Mouse (Mus musculus) midbrain, embryonic 15.5 days (tissue): ENCODE data around the gene Suds3. TPM values are rescaled to one million over a fixed set of nuclear protein-coding genes. Genes with fewer than 3 reads are reported as not detected.

Experiments used
- ATAC-seq: fragments of 200-750 bp; cut with Nextera tagmentation; replicated peaks from 2 replicates; pipeline ENCODE4 v1.8.0; 2017; ENCODE audit warnings: moderate TSS enrichment
- H3K27ac ChIP-seq: fragments of 300-500 bp; sonication (generic); 2 replicates; pipeline ENCODE4 v1.5.1; 2015; ENCODE audit warnings: mild to moderate bottlenecking, inconsistent platforms
- H3K27me3 ChIP-seq: fragments of 300-500 bp; sonication (generic); replicated peaks from 2 replicates; pipeline ENCODE4 v1.6.1; 2015; ENCODE audit warnings: inconsistent platforms
- H3K36me3 ChIP-seq: fragments of 300-500 bp; sonication (generic); replicated peaks from 2 replicates; pipeline ENCODE4 v1.6.1; 2015; ENCODE audit warnings: inconsistent platforms
- H3K4me1 ChIP-seq: fragments of 300-500 bp; sonication (generic); 2 replicates; pipeline ENCODE4 v1.6.1; 2015; ENCODE audit warnings: inconsistent platforms
- H3K4me2 ChIP-seq: fragments of 300-500 bp; sonication (generic); 2 replicates; pipeline ENCODE4 v1.6.1; 2015; ENCODE audit warnings: inconsistent platforms, mild to moderate bottlenecking, moderate library complexity
- H3K4me3 ChIP-seq: fragments of 300-500 bp; sonication (generic); 2 replicates; pipeline ENCODE4 v1.5.1; 2015; ENCODE audit warnings: mild to moderate bottlenecking, inconsistent platforms
- H3K9ac ChIP-seq: fragments of 300-500 bp; sonication (generic); 2 replicates; pipeline ENCODE4 v1.6.1; 2015; ENCODE audit warnings: mild to moderate bottlenecking, inconsistent platforms
- H3K9me3 ChIP-seq: fragments of 300-500 bp; sonication (generic); 2 replicates; pipeline ENCODE4 v1.6.1; 2016; ENCODE audit warnings: inconsistent platforms
- WGBS: fragments of 180-500 bp; shearing (Covaris S2); methylation state at CpG from one replicate; pipeline ENCODE4 v1.1.7; 2015; ENCODE audit warnings: mixed read lengths; 5-methylcytosine and 5-hydroxymethylcytosine counted together
- polyA plus RNA-seq: library from polyadenylated mRNA; unstranded; fragments of >200 nt; fragmentation: Nextera tagmentation; extraction: Ambion mirVana; gene quantifications from 2 replicates; pipeline ENCODE4 v1.2.1, GENCODE M21; 2015

Gene Suds3
- polyA plus RNA-seq, 1 experiment from 2014 or later, result 87.3 TPM

GRCm38 (mm10) chr5:117147187-117148095 is 31.5 kb upstream of the Suds3 start:
- Histone ChIP-seq H3K4me3 (no peak overlapping the region), H3K4me2 (no peak overlapping the region), H3K9ac (no peak overlapping the region), H3K36me3 (no peaks in the 10 kb centered on the region), H3K4me1 (no peaks in the 10 kb centered on the region), H3K27ac (no peak overlapping the region), H3K9me3 (no peaks in the 10 kb centered on the region), H3K27me3 (no peaks in the 10 kb centered on the region)
- 94% methylated on average over 16 of the region's 16 CpGs for WGBS
- no peak for ATAC-seq

- Histone ChIP-seq H3K27me3 (no peaks in the 10 kb centered on the region), H3K4me2 (no peak overlapping the region), H3K9me3 (no peaks in the 10 kb centered on the region), H3K36me3 (no peaks in the 10 kb centered on the region), H3K4me3 (no peak overlapping the region), H3K4me1 (no peaks in the 10 kb centered on the region), H3K27ac (no peak overlapping the region), H3K9ac (no peak overlapping the region)
- no peak for ATAC-seq
Measured at GRCm38 (mm10) chr5:117146165-117146564, 30.3 kb upstream of the Suds3 start.

- Histone ChIP-seq H3K27me3 (no peaks in the 10 kb centered on the region), H3K36me3 (no peaks in the 10 kb centered on the region), H3K4me2 (no peak overlapping the region), H3K27ac (no peak overlapping the region), H3K9ac (no peak overlapping the region), H3K4me1 (no peaks in the 10 kb centered on the region), H3K9me3 (no peaks in the 10 kb centered on the region), H3K4me3 (no peak overlapping the region)
- ATAC-seq, result no peak
- 63% methylated on average over 9 of the region's 9 CpGs for WGBS
Measured at GRCm38 (mm10) chr5:117143721-117144135, 27.8 kb upstream of the Suds3 start.

- Histone ChIP-seq H3K27me3 (no peaks in the 10 kb centered on the region), H3K4me1 (peaks cover 7% of the 10 kb centered on the region; the same call in 1 of the 2 replicates), H3K27ac (no peak overlapping the region), H3K4me3 (no peak overlapping the region), H3K36me3 (no peaks in the 10 kb centered on the region), H3K9me3 (no peaks in the 10 kb centered on the region), H3K9ac (no peak overlapping the region), H3K4me2 (no peak overlapping the region)
- no peak for ATAC-seq
- WGBS, result 72% methylated on average over 7 of the region's 7 CpGs
Measured at GRCm38 (mm10) chr5:117140374-117140773, 24.5 kb upstream of the Suds3 start.

GRCm38 (mm10) chr5:117139822-117140221 is 23.9 kb upstream of the Suds3 start:
- H3K36me3 ChIP-seq, result no peaks in the 10 kb centered on the region
- H3K27ac ChIP-seq, result no peak overlapping the region
- no peak overlapping the region for H3K4me2 ChIP-seq
- H3K9me3 ChIP-seq, result no peaks in the 10 kb centered on the region
- ATAC-seq, result no peak
- WGBS, result 74% methylated on average over 8 of the region's 8 CpGs
- no peak overlapping the region for H3K4me3 ChIP-seq
- no peak overlapping the region for H3K9ac ChIP-seq
- peaks cover 11% of the 10 kb centered on the region; the same call in 1 of the 2 replicates for H3K4me1 ChIP-seq
- H3K27me3 ChIP-seq, result no peaks in the 10 kb centered on the region

GRCm38 (mm10) chr5:117138295-117138988 is 22.5 kb upstream of the Suds3 start:
- no peak for ATAC-seq
- WGBS, result 82% methylated on average over 11 of the region's 11 CpGs

GRCm38 (mm10) chr5:117137594-117137993 is 21.7 kb upstream of the Suds3 start:
- Histone ChIP-seq H3K27ac (no peak overlapping the region), H3K9me3 (no peaks in the 10 kb centered on the region), H3K4me2 (no peak overlapping the region), H3K36me3 (no peaks in the 10 kb centered on the region), H3K4me3 (no peak overlapping the region), H3K4me1 (peaks cover 11% of the 10 kb centered on the region; the same call in 1 of the 2 replicates), H3K9ac (no peak overlapping the region), H3K27me3 (no peaks in the 10 kb centered on the region)
- 82% methylated on average over 8 of the region's 8 CpGs for WGBS
- ATAC-seq, result no peak

More at GRCm38 (mm10) chr5:117138295-117138988, 22.5 kb upstream of the Suds3 start:
- Histone ChIP-seq H3K36me3 (no peaks in the 10 kb centered on the region), H3K4me2 (no peak overlapping the region), H3K27me3 (no peaks in the 10 kb centered on the region), H3K4me3 (no peak overlapping the region), H3K27ac (no peak overlapping the region), H3K9ac (no peak overlapping the region), H3K9me3 (no peaks in the 10 kb centered on the region), H3K4me1 (peaks cover 11% of the 10 kb centered on the region; the same call in 1 of the 2 replicates)

GRCm38 (mm10) chr5:117137011-117137410 is 21.1 kb upstream of the Suds3 start:
- Histone ChIP-seq H3K27me3 (no peaks in the 10 kb centered on the region), H3K4me3 (no peak overlapping the region), H3K27ac (no peak overlapping the region), H3K4me1 (peaks cover 11% of the 10 kb centered on the region; the same call in 1 of the 2 replicates), H3K36me3 (no peaks in the 10 kb centered on the region), H3K9me3 (no peaks in the 10 kb centered on the region), H3K4me2 (no peak overlapping the region), H3K9ac (no peak overlapping the region)
- no peak for ATAC-seq
- 80% methylated on average over 10 of the region's 10 CpGs for WGBS

- ATAC-seq, result no peak
- Histone ChIP-seq H3K4me2 (no peak overlapping the region), H3K4me3 (no peak overlapping the region), H3K27ac (no peak overlapping the region), H3K9me3 (no peaks in the 10 kb centered on the region), H3K4me1 (peaks cover 11% of the 10 kb centered on the region; the same call in 1 of the 2 replicates), H3K9ac (no peak overlapping the region), H3K36me3 (no peaks in the 10 kb centered on the region), H3K27me3 (no peaks in the 10 kb centered on the region)
- 95% methylated on average over 5 of the region's 5 CpGs for WGBS
Measured at GRCm38 (mm10) chr5:117136570-117136969, 20.7 kb upstream of the Suds3 start.

- no peaks in the 10 kb centered on the region for H3K36me3 ChIP-seq
- H3K4me3 ChIP-seq, result no peak overlapping the region
- no peak overlapping the region for H3K4me2 ChIP-seq
- no peak for ATAC-seq
- H3K27me3 ChIP-seq, result no peaks in the 10 kb centered on the region
- peaks cover 11% of the 10 kb centered on the region; the same call in 1 of the 2 replicates for H3K4me1 ChIP-seq
- H3K27ac ChIP-seq, result no peak overlapping the region
- H3K9me3 ChIP-seq, result no peaks in the 10 kb centered on the region
- WGBS, result 38% methylated on average over 9 of the region's 9 CpGs
- H3K9ac ChIP-seq, result no peak overlapping the region
Measured at GRCm38 (mm10) chr5:117135869-117136268, 20.0 kb upstream of the Suds3 start.

- no peaks in the 10 kb centered on the region for H3K36me3 ChIP-seq
- peaks cover 11% of the 10 kb centered on the region; the same call in 1 of the 2 replicates for H3K4me1 ChIP-seq
- no peaks in the 10 kb centered on the region for H3K27me3 ChIP-seq
- H3K4me2 ChIP-seq, result no peak overlapping the region
- no peak overlapping the region for H3K27ac ChIP-seq
- no peaks in the 10 kb centered on the region for H3K9me3 ChIP-seq
- no peak for ATAC-seq
- no peak overlapping the region for H3K9ac ChIP-seq
- H3K4me3 ChIP-seq, result no peak overlapping the region
- 77% methylated on average over 3 of the region's 3 CpGs for WGBS
Measured at GRCm38 (mm10) chr5:117134889-117135456, 19.1 kb upstream of the Suds3 start.
